Mouse (Mus musculus) embryonic facial prominence, embryonic 11.5 days (tissue): ENCODE data around the gene Mthfd2l. TPM values are rescaled to one million over a fixed set of nuclear protein-coding genes. Genes with fewer than 3 reads are reported as not detected.

Experiments used
- ATAC-seq: fragments of 200-750 bp; cut with Nextera tagmentation; replicated peaks from 2 replicates; pipeline ENCODE4 v1.8.0; 2017; ENCODE audit warnings: low read depth; ENCODE audit not compliant: insufficient number of reproducible peaks, low FRiP score, low TSS enrichment
- DNase-seq: peaks from one replicate; pipeline ENCODE4 v3.0.0-alpha.2; 2015; ENCODE audit warnings: low spot score
- H3K27ac ChIP-seq: fragments of 300-500 bp; sonication (generic); replicated peaks from 2 replicates; pipeline ENCODE4 v1.5.1; 2014; ENCODE audit warnings: mild to moderate bottlenecking, low read depth, low read length, control low read depth
- H3K27me3 ChIP-seq: fragments of 300-500 bp; sonication (generic); 2 replicates; pipeline ENCODE4 v1.6.1; 2014; ENCODE audit warnings: mild to moderate bottlenecking, low read length, moderate library complexity, mixed read lengths; ENCODE audit not compliant: control insufficient read depth, insufficient read depth
- H3K36me3 ChIP-seq: fragments of 300-500 bp; sonication (generic); replicated peaks from 2 replicates; pipeline ENCODE4 v1.6.1; 2014; ENCODE audit warnings: low read depth, mild to moderate bottlenecking, low read length, moderate library complexity, mixed read lengths; ENCODE audit not compliant: control insufficient read depth, insufficient read depth
- H3K4me1 ChIP-seq: fragments of 300-500 bp; sonication (generic); 2 replicates; pipeline ENCODE4 v1.6.1; 2014; ENCODE audit warnings: low read length, mixed read lengths; ENCODE audit not compliant: control insufficient read depth, insufficient read depth
- H3K4me2 ChIP-seq: fragments of 300-500 bp; sonication (generic); 2 replicates; pipeline ENCODE4 v1.6.1; 2014; ENCODE audit warnings: low read depth, mild to moderate bottlenecking, control low read depth, low read length, moderate library complexity
- H3K4me3 ChIP-seq: fragments of 300-500 bp; sonication (generic); 2 replicates; pipeline ENCODE4 v1.5.1; 2014; ENCODE audit warnings: low read depth, low read length, control low read depth
- H3K9ac ChIP-seq: fragments of 300-500 bp; sonication (generic); replicated peaks from 2 replicates; pipeline ENCODE4 v1.6.1; 2014; ENCODE audit warnings: mild to moderate bottlenecking, control low read depth, low read length
- H3K9me3 ChIP-seq: fragments of 300-500 bp; sonication (generic); replicated peaks from 2 replicates; pipeline ENCODE4 v1.6.1; 2016; ENCODE audit warnings: mild to moderate bottlenecking, low read length, inconsistent platforms, mixed read lengths; ENCODE audit not compliant: control insufficient read depth
- WGBS: fragments of 180-500 bp; shearing (Covaris S2); extraction: QIAGEN DNeasy Blood & Tissue Kit; methylation state at CpG from one replicate; pipeline ENCODE4 v1.1.7; 2014; 5-methylcytosine and 5-hydroxymethylcytosine counted together
- polyA plus RNA-seq: library from polyadenylated mRNA; unstranded; fragments of >200 nt; fragmentation: Nextera tagmentation; extraction: Ambion mirVana; gene quantifications from 2 replicates; pipeline ENCODE4 v1.2.1, GENCODE M21; 2014

The Mthfd2l gene
- polyA plus RNA-seq, 1 experiment from 2014 or later, result 102 TPM

GRCm38 (mm10) chr5:90988592-90988991, 57.7 kb downstream of the Mthfd2l start:
- no peak overlapping the region for H3K9ac ChIP-seq
- DNase-seq, result no peak
- 86% methylated on average over 4 of the region's 4 CpGs for WGBS
- no peaks in the 10 kb centered on the region for H3K4me1 ChIP-seq
- no peak overlapping the region for H3K4me2 ChIP-seq
- H3K4me3 ChIP-seq, result no peak overlapping the region
- ATAC-seq, result no peak
- H3K9me3 ChIP-seq, result no peaks in the 10 kb centered on the region
- no peaks in the 10 kb centered on the region for H3K36me3 ChIP-seq
- H3K27me3 ChIP-seq, result no peaks in the 10 kb centered on the region
- no peak overlapping the region for H3K27ac ChIP-seq

GRCm38 (mm10) chr5:90999942-91000341, 69.0 kb downstream of the Mthfd2l start:
- H3K4me2 ChIP-seq, result no peak overlapping the region
- H3K27ac ChIP-seq, result no peak overlapping the region
- no peak for ATAC-seq
- no peak for DNase-seq
- no peaks in the 10 kb centered on the region for H3K4me1 ChIP-seq
- H3K9me3 ChIP-seq, result no peaks in the 10 kb centered on the region
- WGBS, result 91% methylated on average over 8 of the region's 8 CpGs
- no peaks in the 10 kb centered on the region for H3K27me3 ChIP-seq
- no peak overlapping the region for H3K4me3 ChIP-seq
- H3K36me3 ChIP-seq, result no peaks in the 10 kb centered on the region
- H3K9ac ChIP-seq, result no peak overlapping the region

GRCm38 (mm10) chr5:91015216-91015615, 84.3 kb downstream of the Mthfd2l start:
- ATAC-seq, result no peak
- Histone ChIP-seq H3K9ac (no peak overlapping the region), H3K4me3 (no peak overlapping the region), H3K36me3 (no peaks in the 10 kb centered on the region), H3K27me3 (no peaks in the 10 kb centered on the region), H3K27ac (no peak overlapping the region), H3K4me2 (no peak overlapping the region), H3K9me3 (no peaks in the 10 kb centered on the region), H3K4me1 (no peaks in the 10 kb centered on the region)
- no peak for DNase-seq
- WGBS, result 91% methylated on average over 10 of the region's 10 CpGs

GRCm38 (mm10) chr5:91023114-91023513, 92.2 kb downstream of the Mthfd2l start:
- no peak overlapping the region for H3K27ac ChIP-seq
- no peaks in the 10 kb centered on the region for H3K36me3 ChIP-seq
- H3K9me3 ChIP-seq, result no peaks in the 10 kb centered on the region
- WGBS, result 89% methylated on average over 8 of the region's 8 CpGs
- no peak overlapping the region for H3K9ac ChIP-seq
- H3K27me3 ChIP-seq, result no peaks in the 10 kb centered on the region
- no peaks in the 10 kb centered on the region for H3K4me1 ChIP-seq
- no peak for ATAC-seq
- no peak overlapping the region for H3K4me3 ChIP-seq
- H3K4me2 ChIP-seq, result no peak overlapping the region
- no peak for DNase-seq

GRCm38 (mm10) chr5:91027164-91027563, 96.2 kb downstream of the Mthfd2l start, which contains the start of gene Epgn:
Epgn (plus strand) TSS chr5:91027464.
- Histone ChIP-seq H3K4me1 (no peaks in the 10 kb centered on the region), H3K9me3 (no peaks in the 10 kb centered on the region), H3K27me3 (no peaks in the 10 kb centered on the region), H3K36me3 (no peaks in the 10 kb centered on the region), H3K9ac (no peak within 1 kb of the TSS), H3K27ac (no peak within 1 kb of the TSS), H3K4me2 (no peak within 1 kb of the TSS), H3K4me3 (no peak within 1 kb of the TSS)
- no peak for DNase-seq
- ATAC-seq, result no peak
- 86% methylated on average over 6 of the region's 6 CpGs for WGBS

- Histone ChIP-seq H3K4me2 (no peak overlapping the region), H3K27ac (no peak overlapping the region), H3K4me1 (no peaks in the 10 kb centered on the region), H3K9me3 (no peaks in the 10 kb centered on the region), H3K36me3 (no peaks in the 10 kb centered on the region), H3K27me3 (no peaks in the 10 kb centered on the region), H3K4me3 (no peak overlapping the region), H3K9ac (no peak overlapping the region)
- ATAC-seq (no peak), DNase-seq (no peak)
- 74% methylated on average over 1 of the region's 1 CpGs for WGBS
Measured at GRCm38 (mm10) chr5:91027840-91028239, 96.9 kb downstream of the Mthfd2l start.

GRCm38 (mm10) chr5:91030629-91031028, 99.7 kb downstream of the Mthfd2l start:
- Histone ChIP-seq H3K9me3 (no peaks in the 10 kb centered on the region), H3K4me3 (no peak overlapping the region), H3K36me3 (no peaks in the 10 kb centered on the region), H3K9ac (no peak overlapping the region), H3K27ac (no peak overlapping the region), H3K27me3 (no peaks in the 10 kb centered on the region), H3K4me1 (no peaks in the 10 kb centered on the region), H3K4me2 (no peak overlapping the region)
- WGBS, result 90% methylated on average over 2 of the region's 2 CpGs
- DNase-seq (no peak), ATAC-seq (no peak)

GRCm38 (mm10) chr5:91035341-91035740, 104.4 kb downstream of the Mthfd2l start:
- WGBS, result 75% methylated on average over 2 of the region's 2 CpGs
- Histone ChIP-seq H3K4me2 (no peak overlapping the region), H3K27ac (no peak overlapping the region), H3K4me1 (no peaks in the 10 kb centered on the region), H3K27me3 (no peaks in the 10 kb centered on the region), H3K4me3 (no peak overlapping the region), H3K9me3 (no peaks in the 10 kb centered on the region), H3K9ac (no peak overlapping the region), H3K36me3 (no peaks in the 10 kb centered on the region)
- ATAC-seq (no peak), DNase-seq (no peak)
